Mouse (Mus musculus) neural tube, embryonic 12.5 days (tissue): ENCODE data around the gene Creld2. TPM values are rescaled to one million over a fixed set of nuclear protein-coding genes. Genes with fewer than 3 reads are reported as not detected.

Experiments
- ATAC-seq: fragments of 200-750 bp; cut with Nextera tagmentation; 2 replicates; pipeline ENCODE4 v1.8.0; 2017; ENCODE audit warnings: low read depth, mild to moderate bottlenecking, moderate TSS enrichment, moderate library complexity; ENCODE audit not compliant: low FRiP score
- H3K27ac ChIP-seq: fragments of 300-500 bp; sonication (generic); 2 replicates; pipeline ENCODE4 v1.5.1; 2016
- H3K27me3 ChIP-seq: fragments of 300-500 bp; sonication (generic); replicated peaks from 2 replicates; pipeline ENCODE4 v1.6.1; 2016; ENCODE audit warnings: mild to moderate bottlenecking
- H3K36me3 ChIP-seq: fragments of 300-500 bp; sonication (generic); 2 replicates; pipeline ENCODE4 v1.6.1; 2016; ENCODE audit warnings: mild to moderate bottlenecking
- H3K4me1 ChIP-seq: fragments of 300-500 bp; sonication (generic); 2 replicates; pipeline ENCODE4 v1.6.1; 2016
- H3K4me2 ChIP-seq: fragments of 300-500 bp; sonication (generic); replicated peaks from 2 replicates; pipeline ENCODE4 v1.6.1; 2016; ENCODE audit warnings: mild to moderate bottlenecking
- H3K4me3 ChIP-seq: fragments of 300-500 bp; sonication (generic); 2 replicates; pipeline ENCODE4 v1.5.1; 2016
- H3K9ac ChIP-seq: fragments of 300-500 bp; sonication (generic); 2 replicates; pipeline ENCODE4 v1.6.1; 2016; ENCODE audit warnings: mild to moderate bottlenecking
- H3K9me3 ChIP-seq: fragments of 300-500 bp; sonication (generic); 2 replicates; pipeline ENCODE4 v1.6.1; 2016; ENCODE audit warnings: mild to moderate bottlenecking
- WGBS: fragments of 180-500 bp; shearing (Covaris S2); methylation state at CpG from one replicate; pipeline ENCODE4 v1.1.7; 2016; 5-methylcytosine and 5-hydroxymethylcytosine counted together
- polyA plus RNA-seq: library from polyadenylated mRNA; unstranded; fragments of >200 nt; fragmentation: Nextera tagmentation; extraction: Ambion mirVana; gene quantifications from 2 replicates; pipeline ENCODE4 v1.2.1, GENCODE M21; 2016

The Creld2 gene
- polyA plus RNA-seq, 1 experiment from 2014 or later = 62.8 TPM

DNA sequence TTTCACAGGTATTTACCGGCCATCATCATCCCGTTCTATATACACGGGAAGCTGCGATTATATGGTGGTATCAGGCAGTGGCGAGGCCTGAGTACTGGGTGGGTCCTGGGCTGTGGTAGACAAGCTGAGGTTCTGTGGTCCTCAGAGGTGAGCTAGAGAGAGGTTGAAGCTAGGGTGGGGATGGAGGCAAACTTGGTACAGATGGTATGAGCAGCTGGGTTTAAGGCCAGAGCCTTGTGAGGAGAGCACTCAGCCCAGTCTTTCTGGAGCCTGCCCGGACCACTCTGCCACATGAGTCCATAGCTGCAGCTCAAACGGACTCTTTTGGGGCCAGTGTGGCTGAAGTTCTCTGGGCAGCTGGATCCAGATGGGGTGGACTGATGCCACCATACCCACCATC, 37.9 kb downstream of the Creld2 start:
- Histone ChIP-seq H3K9me3 (no peaks in the 10 kb centered on the region), H3K36me3 (no peaks in the 10 kb centered on the region), H3K4me2 (no peak overlapping the region), H3K4me3 (no peak overlapping the region), H3K4me1 (peaks cover 11% of the 10 kb centered on the region), H3K27ac (no peak overlapping the region), H3K27me3 (no peaks in the 10 kb centered on the region), H3K9ac (no peak overlapping the region)
- 95% methylated on average over 7 of the region's 7 CpGs for WGBS
- ATAC-seq = no peak

DNA sequence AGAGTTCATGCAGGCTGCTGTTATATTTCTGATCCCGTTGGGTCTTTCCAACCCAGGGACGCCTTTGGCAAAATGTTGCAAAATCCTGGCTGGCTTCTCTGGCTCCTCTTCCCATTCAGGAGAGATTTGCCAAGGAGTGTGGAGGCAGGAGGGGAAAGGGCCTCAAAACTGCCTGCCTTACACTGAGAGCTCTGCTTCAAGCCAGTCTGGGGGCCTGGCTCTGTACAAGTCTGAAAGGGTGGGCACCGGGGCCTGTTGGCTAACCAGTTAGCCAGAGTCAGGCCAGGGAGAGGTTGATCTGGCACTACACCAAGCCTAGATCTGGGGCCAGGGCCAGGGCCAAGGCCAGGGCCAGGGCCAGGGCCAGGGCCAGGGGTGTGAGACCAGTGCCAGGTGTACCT, 38.7 kb downstream of the Creld2 start:
- H3K4me1 ChIP-seq = peaks cover 15% of the 10 kb centered on the region
- no peaks in the 10 kb centered on the region for H3K27me3 ChIP-seq
- H3K36me3 ChIP-seq = no peaks in the 10 kb centered on the region
- 95% methylated on average over 3 of the region's 3 CpGs for WGBS
- no peak overlapping the region for H3K4me2 ChIP-seq
- no peak overlapping the region for H3K4me3 ChIP-seq
- ATAC-seq = no peak
- no peak overlapping the region for H3K27ac ChIP-seq
- no peaks in the 10 kb centered on the region for H3K9me3 ChIP-seq
- H3K9ac ChIP-seq = no peak overlapping the region

DNA sequence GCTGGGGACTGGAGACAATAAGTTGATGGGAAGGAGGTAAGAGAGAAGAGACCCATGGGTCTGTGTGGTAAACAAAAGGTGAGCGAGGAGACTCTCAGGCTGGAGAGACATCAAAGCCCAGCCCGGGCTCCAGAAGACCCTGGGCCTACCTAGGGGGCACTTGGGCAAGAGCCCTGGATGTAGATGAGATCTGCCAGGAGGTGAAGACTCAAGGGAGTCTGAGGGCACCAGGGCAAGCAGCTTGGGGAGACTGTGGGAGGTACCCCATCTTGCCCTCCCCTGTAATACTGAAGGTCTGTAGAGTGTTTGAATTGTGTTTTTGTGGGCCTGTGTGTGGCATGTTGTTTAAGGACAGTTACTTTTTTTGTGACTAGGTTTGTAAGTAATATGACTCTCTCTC, 39.3 kb downstream of the Creld2 start:
- Histone ChIP-seq H3K27me3 (no peaks in the 10 kb centered on the region), H3K4me1 (peaks cover 17% of the 10 kb centered on the region), H3K36me3 (no peaks in the 10 kb centered on the region), H3K9me3 (no peaks in the 10 kb centered on the region), H3K27ac (no peak overlapping the region), H3K4me3 (no peak overlapping the region), H3K9ac (no peak overlapping the region), H3K4me2 (no peak overlapping the region)
- no peak for ATAC-seq
- 76% methylated on average over 2 of the region's 2 CpGs for WGBS

DNA sequence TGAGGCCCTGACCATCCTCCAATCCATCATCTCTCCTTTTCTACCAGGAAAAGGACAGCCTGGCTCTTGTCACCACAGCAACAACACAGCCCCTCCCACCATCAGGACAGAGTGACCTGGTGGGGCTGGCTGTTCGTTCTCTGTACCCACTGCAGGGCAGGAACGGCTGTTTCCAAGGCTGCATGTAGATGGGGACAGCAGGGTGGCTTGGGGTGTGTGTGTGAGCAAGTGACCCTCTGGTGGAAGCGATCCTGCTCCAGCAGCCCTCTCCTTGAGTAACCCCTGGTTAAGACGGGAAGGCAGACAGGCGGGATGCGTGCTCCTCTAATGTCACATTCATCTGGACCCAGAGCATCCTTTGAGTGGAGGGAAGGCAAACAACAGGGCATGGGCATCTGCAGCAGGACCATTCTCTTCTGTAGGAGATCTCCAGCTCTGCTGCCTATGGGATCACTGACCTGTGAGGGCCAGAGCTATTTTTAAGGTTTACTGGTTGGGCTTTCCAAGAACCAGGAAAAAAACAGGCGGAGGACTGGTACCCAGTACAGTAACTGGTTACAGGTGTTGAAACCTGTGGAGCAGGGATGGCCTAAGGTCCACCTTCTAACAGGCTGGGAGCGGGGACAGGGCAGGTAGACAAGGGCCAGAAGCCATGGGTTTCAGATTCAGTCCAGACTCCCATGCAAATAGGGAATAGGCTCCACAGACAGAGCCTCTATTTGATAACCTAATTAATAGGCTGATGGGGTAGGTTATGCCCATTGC, 39.9 kb downstream of the Creld2 start:
- H3K4me3 ChIP-seq = no peak overlapping the region
- no peaks in the 10 kb centered on the region for H3K9me3 ChIP-seq
- no peak overlapping the region for H3K4me2 ChIP-seq
- H3K9ac ChIP-seq = no peak overlapping the region
- no peaks in the 10 kb centered on the region for H3K27me3 ChIP-seq
- ATAC-seq = no peak
- peaks cover 1% of the 10 kb centered on the region for H3K36me3 ChIP-seq
- WGBS = 71% methylated on average over 8 of the region's 8 CpGs
- peaks cover 19% of the 10 kb centered on the region for H3K4me1 ChIP-seq
- H3K27ac ChIP-seq = no peak overlapping the region

DNA sequence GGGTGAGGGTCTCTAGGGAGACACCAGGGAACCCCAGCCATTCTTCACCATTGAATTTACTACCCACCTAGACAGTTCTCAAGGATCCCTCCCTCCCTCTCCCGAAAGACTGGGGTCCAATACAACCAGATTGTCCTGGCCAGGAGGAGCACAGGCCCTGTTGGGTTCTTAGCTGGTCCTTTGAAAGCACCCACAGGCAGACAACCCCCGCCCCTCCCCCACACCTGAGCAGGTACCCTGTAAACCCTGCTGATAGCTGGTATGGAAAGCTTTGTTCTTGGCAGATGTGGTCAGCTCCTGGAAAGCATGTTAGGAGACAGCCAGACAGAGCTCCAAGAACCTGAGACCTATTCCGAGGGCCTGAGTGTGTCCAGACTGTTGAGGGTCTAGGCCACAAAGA, 41.3 kb downstream of the Creld2 start:
- Histone ChIP-seq H3K4me1 (peaks cover 25% of the 10 kb centered on the region), H3K27ac (no peak overlapping the region), H3K9ac (no peak overlapping the region), H3K9me3 (no peaks in the 10 kb centered on the region), H3K36me3 (peaks cover 15% of the 10 kb centered on the region), H3K27me3 (no peaks in the 10 kb centered on the region), H3K4me2 (no peak overlapping the region), H3K4me3 (no peak overlapping the region)
- WGBS = 93% methylated on average over 3 of the region's 3 CpGs
- ATAC-seq = no peak

DNA sequence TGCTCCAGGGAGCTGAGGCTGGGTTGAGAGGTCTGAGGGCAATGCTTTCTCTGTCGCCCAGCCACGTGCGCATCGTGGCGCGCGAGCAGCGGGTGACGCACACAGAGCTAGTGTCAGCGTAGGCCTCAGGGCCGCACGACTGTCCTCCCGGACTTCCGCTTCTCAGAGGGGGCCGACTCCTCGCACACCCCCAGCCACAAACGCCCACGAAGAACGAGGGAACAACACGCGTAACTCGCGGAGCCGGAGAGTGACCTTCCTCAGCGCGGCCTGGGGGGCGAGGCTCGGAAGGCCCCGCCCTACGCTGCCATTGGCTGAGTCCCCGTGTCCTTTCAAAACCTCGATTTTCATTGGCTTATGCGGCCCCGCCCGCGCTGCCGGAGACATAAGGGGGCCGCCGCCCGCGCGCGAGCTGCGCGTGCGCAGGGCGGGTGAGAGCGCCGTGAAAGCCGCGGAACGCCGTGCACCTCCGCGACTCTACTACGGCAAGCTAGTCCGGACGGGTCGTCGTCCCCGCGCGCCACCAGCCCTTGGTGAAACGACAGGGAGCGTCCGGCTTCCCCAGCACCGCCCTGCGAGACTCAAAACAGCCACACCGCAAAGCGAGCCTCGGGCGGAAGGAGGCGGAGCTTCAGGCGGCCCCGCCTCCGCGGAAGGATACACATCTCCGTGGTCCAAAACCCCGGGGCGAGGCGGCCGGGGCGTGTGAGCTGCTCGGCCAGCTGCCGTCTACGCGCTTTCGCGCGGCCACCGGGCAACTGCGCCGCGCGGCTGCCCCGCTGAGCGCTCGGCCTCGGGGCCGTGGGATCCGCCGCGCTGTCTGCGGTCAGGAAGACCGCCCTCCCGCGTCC, 42.6 kb downstream of the Creld2 start, which contains the start of gene Pim3:
Gene Pim3 (plus strand): TSS at position 415 of the 851 bp plus-strand sequence.
- peak within 1 kb of the TSS; percentile 91 for H3K9ac ChIP-seq
- WGBS = under 1% methylated on average over 107 of the region's 107 CpGs
- H3K4me3 ChIP-seq = peak within 1 kb of the TSS; percentile 87
- no peaks in the 10 kb centered on the region for H3K9me3 ChIP-seq
- peak within 1 kb of the TSS; percentile 99 for H3K4me2 ChIP-seq
- peak within 1 kb of the TSS; percentile 91 for H3K27ac ChIP-seq
- H3K36me3 ChIP-seq = peaks cover 26% of the 10 kb centered on the region
- peak; percentile 86 for ATAC-seq
- H3K27me3 ChIP-seq = no peaks in the 10 kb centered on the region
- H3K4me1 ChIP-seq = peaks cover 30% of the 10 kb centered on the region

DNA sequence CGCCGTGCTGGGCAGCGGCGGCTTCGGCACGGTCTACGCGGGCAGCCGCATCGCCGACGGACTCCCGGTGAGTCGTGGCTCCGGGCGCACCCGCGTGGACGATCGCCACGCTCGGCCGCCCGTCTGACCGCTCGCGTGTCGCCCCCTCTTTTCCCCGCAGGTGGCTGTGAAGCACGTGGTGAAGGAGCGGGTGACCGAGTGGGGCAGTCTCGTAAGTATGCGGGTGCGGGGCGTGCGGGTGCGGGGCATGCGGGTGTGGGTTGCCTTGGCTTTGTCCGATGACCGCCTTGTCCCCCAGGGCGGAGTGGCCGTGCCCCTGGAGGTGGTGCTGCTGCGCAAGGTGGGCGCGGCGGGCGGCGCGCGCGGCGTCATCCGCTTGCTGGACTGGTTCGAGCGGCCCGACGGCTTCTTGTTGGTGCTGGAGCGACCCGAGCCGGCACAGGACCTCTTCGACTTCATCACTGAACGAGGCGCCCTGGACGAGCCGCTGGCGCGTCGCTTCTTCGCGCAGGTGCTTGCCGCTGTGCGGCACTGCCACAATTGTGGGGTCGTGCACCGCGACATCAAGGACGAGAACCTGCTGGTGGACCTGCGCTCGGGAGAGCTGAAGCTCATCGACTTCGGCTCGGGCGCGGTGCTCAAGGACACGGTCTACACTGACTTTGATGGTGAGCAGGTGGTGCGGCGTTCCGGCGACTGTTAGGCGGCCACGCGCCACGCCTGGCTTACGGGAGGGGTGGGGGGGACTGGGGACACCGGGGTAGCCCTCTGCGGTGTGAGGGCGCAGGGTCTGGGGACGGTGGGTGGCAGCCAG, 43.6 kb downstream of the Creld2 start:
- H3K36me3 ChIP-seq = peaks cover 27% of the 10 kb centered on the region
- H3K4me1 ChIP-seq = peaks cover 30% of the 10 kb centered on the region
- peak overlapping the region; percentile 91 for H3K27ac ChIP-seq
- H3K4me2 ChIP-seq = peak overlapping the region; percentile 99
- WGBS = under 1% methylated on average over 98 of the region's 98 CpGs
- H3K9ac ChIP-seq = peak overlapping the region; percentile 91
- H3K4me3 ChIP-seq = peak overlapping the region; percentile 87
- H3K27me3 ChIP-seq = no peaks in the 10 kb centered on the region
- H3K9me3 ChIP-seq = 0 out of 2 replicates have a peak, but pooled peaks cover 1% of the 10 kb centered on the region
- peak; percentile 5 for ATAC-seq

DNA sequence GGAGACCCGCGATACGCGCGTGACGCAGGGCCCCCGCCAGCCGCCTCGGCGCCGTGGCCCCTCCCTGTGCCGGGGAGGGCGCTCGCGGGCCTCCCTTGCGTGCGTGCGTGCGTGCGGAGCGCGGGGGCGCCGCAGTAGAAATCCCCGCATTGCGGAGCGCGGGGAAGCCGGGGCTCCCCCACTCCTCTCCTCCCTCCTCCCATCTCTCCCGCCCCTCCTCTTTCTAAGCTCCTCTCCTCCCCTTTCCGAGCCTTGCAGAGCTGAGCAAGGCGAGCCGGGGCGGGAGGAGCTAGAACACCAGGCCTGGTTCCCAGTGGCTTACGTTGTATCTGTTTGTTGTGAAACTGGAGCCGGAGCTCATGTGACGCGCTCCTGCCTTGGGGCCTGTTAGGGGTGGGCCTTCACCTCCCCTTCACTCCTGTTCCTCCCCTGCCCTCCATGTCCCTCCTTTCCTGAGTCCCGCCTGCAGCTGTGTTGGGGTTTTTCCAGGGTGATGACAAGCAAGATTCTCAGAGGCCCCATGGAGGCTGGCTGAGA, 44.3 kb downstream of the Creld2 start:
- Histone ChIP-seq H3K9me3 (0 out of 2 replicates have a peak, but pooled peaks cover 6% of the 10 kb centered on the region), H3K4me2 (peak overlapping the region; percentile 99), H3K27me3 (no peaks in the 10 kb centered on the region), H3K36me3 (peaks cover 27% of the 10 kb centered on the region), H3K4me3 (peak overlapping the region; percentile 87), H3K9ac (peak overlapping the region; percentile 91), H3K27ac (peak overlapping the region; percentile 57), H3K4me1 (peaks cover 30% of the 10 kb centered on the region)
- WGBS = under 1% methylated on average over 39 of the region's 39 CpGs
- peak; percentile 49 for ATAC-seq

DNA sequence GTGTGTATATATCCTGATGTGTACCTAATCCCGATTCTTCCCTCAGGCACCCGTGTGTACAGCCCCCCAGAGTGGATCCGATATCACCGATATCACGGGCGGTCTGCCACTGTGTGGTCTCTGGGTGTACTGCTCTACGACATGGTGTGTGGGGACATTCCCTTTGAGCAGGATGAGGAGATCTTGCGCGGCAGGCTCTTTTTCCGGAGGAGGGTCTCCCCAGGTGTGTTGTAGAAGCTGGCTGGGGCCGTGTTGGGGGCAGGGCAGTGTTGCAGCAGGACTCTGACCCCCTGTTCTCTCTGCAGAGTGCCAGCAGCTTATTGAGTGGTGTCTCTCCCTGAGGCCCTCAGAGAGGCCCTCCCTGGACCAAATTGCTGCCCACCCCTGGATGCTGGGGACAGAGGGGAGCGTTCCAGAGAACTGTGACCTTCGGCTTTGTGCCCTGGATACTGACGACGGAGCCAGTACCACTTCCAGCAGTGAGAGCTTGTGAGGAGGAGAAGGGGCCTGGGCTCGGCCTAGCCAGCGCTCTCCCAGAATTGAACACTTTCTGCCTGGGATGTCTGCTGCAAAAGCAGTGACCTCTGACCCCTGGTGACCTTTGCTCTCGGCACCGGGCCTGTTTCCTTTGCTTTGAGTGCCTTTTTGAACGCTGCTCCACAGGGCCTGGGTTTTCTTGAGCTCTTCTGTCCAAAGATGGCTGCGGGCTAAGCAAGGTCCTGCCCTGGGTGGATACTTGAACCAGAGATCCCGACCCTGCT, 45.0 kb downstream of the Creld2 start:
- 55% methylated on average over 22 of the region's 22 CpGs for WGBS
- peak; percentile 14; the same call in 1 of the 2 replicates for ATAC-seq

DNA sequence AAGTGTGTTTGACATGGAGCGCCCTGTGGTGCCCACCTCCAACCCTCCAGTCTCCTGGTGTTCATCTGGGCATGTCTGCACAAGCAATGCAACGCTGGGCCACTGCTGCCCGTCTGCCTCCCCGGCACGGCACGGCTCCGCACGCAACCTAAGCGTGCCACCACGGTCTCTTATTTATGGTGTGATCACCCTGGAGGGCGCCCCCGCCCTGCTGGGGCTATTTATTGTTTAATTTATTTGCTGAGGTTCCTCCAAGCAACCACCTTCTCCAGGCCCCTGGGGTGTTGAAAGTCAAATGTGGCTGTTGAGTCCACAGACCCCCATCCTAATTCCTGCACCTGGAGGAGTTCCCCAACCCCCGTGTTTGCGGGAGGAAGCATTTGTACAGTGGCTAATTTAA, 45.6 kb downstream of the Creld2 start:
- H3K4me2 ChIP-seq = peak overlapping the region; percentile 99
- H3K4me1 ChIP-seq = peaks cover 30% of the 10 kb centered on the region
- peaks cover 27% of the 10 kb centered on the region for H3K36me3 ChIP-seq
- H3K27me3 ChIP-seq = no peaks in the 10 kb centered on the region
- ATAC-seq = no peak
- no peak overlapping the region for H3K9ac ChIP-seq
- WGBS = 85% methylated on average over 14 of the region's 14 CpGs
- H3K27ac ChIP-seq = no peak overlapping the region
- H3K9me3 ChIP-seq = 0 out of 2 replicates have a peak, but pooled peaks cover 6% of the 10 kb centered on the region
- no peak overlapping the region for H3K4me3 ChIP-seq

More for the DNA sequence above, 45.0 kb downstream of the Creld2 start:
- 0 out of 2 replicates have a peak, but pooled peaks cover 6% of the 10 kb centered on the region for H3K9me3 ChIP-seq
- H3K27ac ChIP-seq = 0 out of 2 replicates have a peak overlapping the region, but pooled peaks have one; percentile 0
- peak overlapping the region; percentile 87 for H3K4me3 ChIP-seq
- no peaks in the 10 kb centered on the region for H3K27me3 ChIP-seq
- H3K9ac ChIP-seq = peak overlapping the region; percentile 91
- H3K36me3 ChIP-seq = peaks cover 27% of the 10 kb centered on the region
- peak overlapping the region; percentile 99 for H3K4me2 ChIP-seq
- H3K4me1 ChIP-seq = peaks cover 30% of the 10 kb centered on the region
